In genomic region chr3:53315449-53315848, GRCm38 (mm10) we compare ENCODE assay signal across 15 mouse cellular contexts.
"Had no signal": no experiment of that assay in that cellular context is flagged by ENCODE, and none has a peak within 500 bp of the region (broad histone marks: within the 10 kb centered on the region; RNA-seq: fewer than 3 reads in every experiment).

No protein-coding gene starts in this region.

- DNase-seq: retina, postnatal 1 day; right cerebral cortex, adult 18-20 months; right cerebral cortex, postnatal 14 days; right cerebral cortex, postnatal 25 days; right cerebral cortex, postnatal 4 days; spleen, adult 18-20 months; thymus, adult 18-20 months; thymus, postnatal 14 days; thymus, postnatal 25 days; thymus, postnatal 36 days; thymus, postnatal 4 days had no signal

- H3K9me3 ChIP-seq: neural tube, embryonic 13.5 days; neural tube, embryonic 15.5 days; stomach, embryonic 15.5 days had no signal

- H3K4me2 ChIP-seq: neural tube, embryonic 13.5 days; neural tube, embryonic 15.5 days; stomach, embryonic 15.5 days had no signal

- H3K27ac ChIP-seq: neural tube, embryonic 13.5 days; neural tube, embryonic 15.5 days; stomach, embryonic 15.5 days; stomach, postnatal 0 days had no signal

- H3K9ac ChIP-seq: neural tube, embryonic 13.5 days; neural tube, embryonic 15.5 days; stomach, embryonic 15.5 days had no signal

- H3K4me1 ChIP-seq: neural tube, embryonic 13.5 days; neural tube, embryonic 15.5 days; stomach, embryonic 15.5 days had no signal

- H3K36me3 ChIP-seq: neural tube, embryonic 13.5 days; neural tube, embryonic 15.5 days; stomach, embryonic 15.5 days had no signal

- H3K4me3 ChIP-seq: neural tube, embryonic 13.5 days; neural tube, embryonic 15.5 days; stomach, embryonic 15.5 days had no signal

- H3K27me3 ChIP-seq: neural tube, embryonic 13.5 days; neural tube, embryonic 15.5 days; stomach, embryonic 15.5 days had no signal
